Mouse (Mus musculus): ENCODE data around the gene Tyk2.
A peak's percentile ranks its signal among the peaks of the same experiment; 100 is the strongest.

Gene Tyk2

DNA sequence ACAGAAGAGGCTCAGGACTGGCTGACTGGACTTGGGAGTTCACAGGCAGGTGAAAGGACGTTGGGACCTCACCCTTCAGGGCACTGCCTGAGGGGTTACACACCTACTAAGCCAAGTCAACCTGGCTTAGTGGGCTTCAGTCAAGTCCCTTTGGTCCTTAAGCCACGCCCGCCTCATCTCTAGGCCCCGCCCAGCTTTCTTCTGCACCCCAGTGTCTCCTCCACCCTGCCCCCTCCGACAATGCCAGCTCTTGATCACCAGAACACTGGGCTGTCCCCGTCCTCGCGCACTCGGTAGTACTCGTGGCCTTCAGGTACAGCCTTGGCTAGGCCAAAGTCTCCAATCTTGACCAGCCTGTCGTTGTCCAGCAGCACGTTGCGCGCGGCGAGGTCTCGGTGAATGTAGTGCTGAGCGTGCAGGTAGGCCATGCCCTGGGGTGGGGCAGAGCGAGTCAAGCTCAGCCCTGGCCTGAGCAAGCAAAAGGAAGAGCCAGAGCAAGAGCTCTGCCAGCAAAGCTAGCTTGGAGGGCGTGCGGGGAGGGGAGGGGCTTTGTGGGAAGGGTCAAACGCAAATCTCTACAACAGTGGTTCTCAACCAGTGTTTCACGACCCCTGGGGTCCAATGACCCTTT, 23.3 kb downstream of the Tyk2 start:
- no peak for DNase-seq

GRCm38 (mm10) chr9:21105760-21106564, 25.1 kb downstream of the Tyk2 start:
- no peak for DNase-seq

DNA sequence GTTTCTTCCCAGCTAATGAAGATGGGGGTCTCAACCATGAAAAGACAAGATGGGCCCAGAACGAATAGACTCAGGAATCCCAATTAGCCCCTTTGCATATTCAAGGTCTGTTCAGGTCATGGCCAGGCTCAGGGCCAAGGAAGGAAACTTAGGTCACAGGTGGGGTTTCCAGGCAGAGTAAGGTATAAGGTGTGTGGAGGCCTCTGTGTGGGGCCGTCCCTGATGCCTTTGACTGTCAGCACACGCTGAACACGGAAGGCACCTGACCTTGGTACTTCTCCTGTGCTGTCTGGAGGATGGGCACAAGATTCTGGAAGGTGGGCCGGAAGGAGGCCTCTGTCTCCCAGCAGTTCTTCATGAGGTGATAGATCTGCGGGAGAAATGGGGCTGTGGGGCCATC, 26.2 kb downstream of the Tyk2 start:
- no peak for DNase-seq

GRCm38 (mm10) chr9:21102076-21102475, 29.0 kb downstream of the Tyk2 start:
- no peak for DNase-seq

DNA sequence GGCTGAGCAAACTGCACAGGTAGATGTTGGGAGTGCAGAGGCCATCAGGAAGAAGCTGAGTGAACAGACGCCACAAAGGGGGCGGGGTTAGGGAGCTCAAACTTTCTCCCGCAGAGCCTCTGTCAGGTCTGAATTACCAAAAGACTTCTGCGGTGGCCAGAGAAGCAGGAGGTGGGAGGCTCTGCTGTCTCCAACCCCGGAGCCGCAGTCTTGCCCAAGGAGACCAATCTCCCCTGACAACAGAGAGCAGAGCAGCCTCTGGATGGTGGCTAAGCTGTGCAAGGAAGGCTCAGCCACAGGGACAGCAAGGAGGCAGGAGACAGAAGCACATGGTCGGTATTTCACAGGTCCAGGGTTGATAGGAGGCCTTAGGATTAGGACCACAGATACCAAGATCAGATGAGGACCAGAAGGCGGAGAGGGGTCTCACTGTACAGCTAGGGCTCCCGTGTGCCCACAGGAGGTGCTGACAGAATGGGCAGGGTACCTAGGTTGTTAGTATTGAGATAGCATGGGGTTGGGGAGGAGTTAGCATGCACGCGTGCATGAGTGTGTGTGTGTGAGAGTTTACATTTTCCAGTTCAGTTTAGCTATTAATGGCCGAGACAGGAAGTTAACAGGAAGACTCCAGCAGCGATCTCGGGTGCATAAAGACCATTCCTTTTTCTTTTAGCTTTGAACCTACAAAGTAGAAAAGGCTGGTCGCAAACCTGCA, 30.4 kb downstream of the Tyk2 start:
- DNase-seq: no peak

DNA sequence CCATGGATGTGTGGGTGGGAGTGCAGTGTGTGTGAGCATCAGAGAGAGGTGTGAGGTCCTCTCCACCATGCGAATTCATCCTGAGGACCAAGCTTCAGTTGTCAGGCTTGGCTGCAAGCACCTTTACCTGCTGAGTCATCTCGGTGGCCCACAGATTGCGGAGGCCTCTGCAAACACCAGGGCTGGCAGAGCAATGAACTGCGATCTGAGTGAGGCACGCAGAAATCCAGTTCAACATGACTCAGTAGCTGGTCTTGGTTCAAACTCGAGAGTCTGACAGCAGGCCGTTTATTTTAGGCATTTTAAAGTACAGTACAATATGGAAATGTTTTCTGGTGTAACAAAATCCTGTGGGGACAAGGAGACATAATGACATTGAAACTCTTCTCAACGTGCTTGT, 33.2 kb downstream of the Tyk2 start:
- DNase-seq: no peak

GRCm38 (mm10) chr9:21095958-21096357, 35.1 kb downstream of the Tyk2 start:
- DNase-seq: no peak

DNA sequence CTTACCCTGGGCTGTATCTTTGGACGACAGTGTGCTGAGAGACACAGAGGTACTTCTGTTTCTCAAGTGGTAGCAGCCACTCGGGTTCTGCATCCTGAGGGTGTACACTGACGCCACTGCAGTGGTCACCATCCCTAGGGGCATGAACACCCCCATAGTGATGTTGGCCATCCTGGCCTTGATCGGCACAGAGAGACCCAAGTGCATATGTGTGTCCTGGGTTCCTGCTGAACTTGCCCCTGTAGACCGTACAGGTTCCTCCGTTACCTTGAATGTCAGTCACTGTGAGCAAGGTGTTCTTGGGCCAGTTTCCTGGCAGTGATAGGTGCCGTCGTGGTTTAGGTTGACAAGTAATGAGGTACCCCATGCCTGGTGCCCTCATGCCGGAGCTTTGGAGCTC, 37.6 kb downstream of the Tyk2 start:
- no peak for DNase-seq

DNA sequence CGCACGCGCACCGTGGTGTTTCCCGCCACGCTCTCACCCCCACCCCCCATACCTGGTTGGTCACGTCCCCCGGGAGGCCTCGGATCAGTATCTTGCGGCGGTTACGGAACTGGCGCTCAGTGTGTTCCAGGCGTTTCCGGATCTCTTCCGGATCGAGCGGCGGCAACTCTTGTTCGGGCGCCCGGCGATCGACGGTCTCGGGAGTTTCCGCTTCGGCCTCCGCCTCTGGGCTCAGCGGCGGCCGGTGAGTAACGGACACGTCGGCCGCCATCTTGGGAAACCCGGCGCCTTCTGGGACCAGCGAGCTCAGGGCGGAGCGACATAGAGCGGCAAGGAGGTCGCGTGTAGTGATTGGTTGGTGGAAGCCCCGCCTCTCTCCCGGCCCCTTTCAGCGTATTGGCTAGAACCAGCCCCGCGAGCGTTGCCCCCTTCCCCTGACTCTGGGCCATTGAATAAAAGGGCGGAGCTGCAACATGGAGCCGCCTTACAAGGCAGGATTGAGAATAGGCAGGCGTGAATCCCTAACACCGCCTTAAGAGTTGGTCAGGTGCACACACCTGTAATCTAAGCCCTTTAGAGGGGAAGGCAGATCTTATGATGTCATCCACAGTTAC, 39.2 kb downstream of the Tyk2 start, which contains the start of the genes Gm38431 and Raver1:
TSS of gene Gm38431 (minus strand) at position 291 of the 614 bp plus-strand sequence.
TSS of gene Raver1 (minus strand) at position 302 of the 614 bp plus-strand sequence.
- peak; percentile 98 to 99 for DNase-seq

DNA sequence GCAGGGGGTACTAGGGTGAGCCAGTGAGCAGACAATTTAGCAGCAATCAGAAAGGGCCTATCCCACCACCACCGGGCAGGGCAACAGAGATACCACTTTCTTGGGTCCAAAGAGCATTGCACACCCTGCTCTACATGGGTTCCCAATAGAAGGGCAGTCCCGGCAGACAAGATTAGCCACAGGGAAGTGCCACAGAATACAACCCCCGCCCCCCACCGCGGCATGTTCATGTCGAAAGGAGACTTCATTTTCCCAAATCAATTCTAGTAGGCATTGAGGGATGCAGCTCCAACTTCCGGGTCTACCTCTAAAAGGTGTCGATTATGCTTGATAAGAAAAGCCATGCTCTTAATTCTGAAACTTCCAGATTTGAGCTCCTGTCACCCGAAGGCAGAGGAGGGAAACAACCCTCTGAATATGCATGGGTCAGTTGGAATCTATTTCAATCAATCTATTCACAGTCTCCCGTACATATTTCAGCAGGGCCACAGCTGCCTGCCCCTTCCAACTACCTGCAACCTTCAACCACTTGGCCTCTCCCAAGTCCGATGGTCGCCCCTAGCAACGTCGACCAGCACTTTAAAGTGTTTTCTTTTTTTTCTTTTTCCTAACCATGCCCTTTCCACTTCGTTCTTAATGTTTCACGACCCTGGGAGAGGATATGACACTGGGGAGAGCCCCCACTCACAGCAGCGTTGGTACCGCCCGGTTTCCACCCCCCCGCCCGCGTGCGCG, 39.9 kb downstream of the Tyk2 start:
- no peak for DNase-seq

DNA sequence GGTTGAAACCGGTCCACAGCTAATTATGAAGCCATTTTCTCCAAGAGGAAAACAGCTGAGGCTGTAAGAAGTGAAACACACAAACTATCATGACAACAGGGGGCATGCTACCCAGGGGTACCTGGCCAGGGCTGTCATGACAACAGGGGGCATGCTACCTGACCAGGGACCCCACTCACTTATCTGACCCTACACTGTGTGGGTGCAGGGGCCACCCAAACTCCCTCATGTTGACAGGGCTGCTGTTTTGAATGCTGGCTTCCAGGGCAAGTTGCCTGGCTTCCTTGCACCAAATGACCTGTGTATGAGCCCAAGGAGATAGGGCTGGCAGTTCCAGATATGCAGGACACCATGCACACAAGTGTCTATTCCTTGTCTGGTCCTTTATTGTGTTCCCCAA, 40.5 kb downstream of the Tyk2 start:
- no peak for DNase-seq

- DNase-seq: no peak
Measured at GRCm38 (mm10) chr9:21083324-21083723, 47.7 kb downstream of the Tyk2 start.

DNA sequence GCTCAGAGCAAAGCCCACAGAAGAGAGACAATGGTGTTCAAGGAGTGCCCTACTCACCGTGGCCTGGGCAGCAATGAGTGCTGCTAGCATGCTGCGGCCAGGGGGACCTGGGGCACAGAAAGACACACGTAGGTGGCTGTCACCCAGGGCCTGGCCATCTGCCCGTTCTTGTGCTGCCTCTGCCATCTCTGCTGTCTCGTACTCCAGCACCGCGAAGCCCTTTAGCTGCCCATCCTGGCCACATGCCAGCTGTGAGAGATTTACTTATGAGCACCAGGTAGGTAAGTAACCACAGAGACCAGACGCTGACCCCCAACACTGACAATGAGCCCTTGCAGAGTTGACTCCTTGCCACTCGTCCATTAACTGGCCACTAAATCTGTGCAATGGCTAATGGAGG, 49.9 kb downstream of the Tyk2 start:
- no peak for DNase-seq

DNA sequence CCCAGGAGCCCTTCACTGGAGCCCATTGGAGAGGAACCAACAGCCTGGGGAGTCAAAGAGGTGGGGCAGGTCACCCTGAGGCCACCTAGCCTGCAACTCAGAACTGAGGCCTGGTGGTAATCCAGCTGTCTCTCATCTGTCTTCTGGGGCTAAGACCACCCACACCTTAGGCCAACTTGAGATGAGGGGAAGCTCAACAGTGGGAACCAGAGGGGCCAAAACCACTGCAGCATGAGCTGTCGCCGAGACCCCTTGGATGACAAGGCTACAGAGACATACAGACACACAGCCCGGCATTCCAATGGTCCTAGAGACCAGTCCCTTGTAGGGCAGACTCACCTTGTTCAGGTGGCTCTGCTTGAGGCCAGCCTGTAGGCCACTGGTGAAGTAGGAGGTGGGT, 55.4 kb downstream of the Tyk2 start:
- no peak for DNase-seq

GRCm38 (mm10) chr9:21074173-21074572, 56.9 kb downstream of the Tyk2 start:
- DNase-seq: no peak

DNA sequence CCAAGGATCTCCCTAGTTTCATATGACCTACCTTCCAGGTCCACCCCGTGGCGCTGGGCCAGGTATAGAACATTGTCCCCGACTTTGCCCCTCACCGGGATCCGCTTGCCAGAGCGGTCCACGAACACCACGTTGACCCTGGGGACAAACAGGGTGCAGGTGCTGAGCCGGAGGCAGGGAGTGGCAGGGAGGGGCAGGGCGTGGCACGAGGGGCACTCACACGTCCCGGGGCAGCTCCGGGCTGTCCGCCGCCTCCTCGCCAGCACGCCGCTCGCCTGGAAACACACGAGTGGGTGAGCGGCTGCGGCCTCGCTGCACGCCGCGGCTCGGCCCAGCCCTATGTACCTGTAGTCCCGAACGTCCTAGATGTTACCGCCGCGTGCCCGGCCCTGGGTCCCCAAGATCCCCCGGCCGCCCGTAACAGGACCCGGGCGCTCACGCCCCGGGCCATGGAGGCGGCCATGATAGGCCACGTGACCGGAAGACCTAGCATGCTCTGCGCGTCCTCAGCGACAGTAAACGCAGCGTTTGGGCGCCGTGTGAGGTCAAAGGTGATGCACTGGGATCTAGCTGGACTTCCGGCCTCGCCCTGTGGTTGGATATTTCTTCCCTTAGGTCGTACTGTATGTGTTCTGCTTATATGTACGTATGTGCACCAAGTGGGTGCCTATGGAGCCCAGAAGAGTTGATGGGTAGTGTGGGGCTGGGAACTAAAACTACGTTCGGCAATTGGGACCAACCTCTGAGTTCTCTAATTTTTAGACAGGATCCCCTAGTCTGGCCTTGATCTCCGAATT, 57.8 kb downstream of the Tyk2 start, which contains the start of the genes Gm49373 and Fdx1l:
TSS of gene Gm49373 (minus strand) at position 53 of the 797 bp plus-strand sequence.
TSS of gene Fdx1l (minus strand) at position 571 of the 797 bp plus-strand sequence.
- peak; percentile 93 to 96 for DNase-seq

DNA sequence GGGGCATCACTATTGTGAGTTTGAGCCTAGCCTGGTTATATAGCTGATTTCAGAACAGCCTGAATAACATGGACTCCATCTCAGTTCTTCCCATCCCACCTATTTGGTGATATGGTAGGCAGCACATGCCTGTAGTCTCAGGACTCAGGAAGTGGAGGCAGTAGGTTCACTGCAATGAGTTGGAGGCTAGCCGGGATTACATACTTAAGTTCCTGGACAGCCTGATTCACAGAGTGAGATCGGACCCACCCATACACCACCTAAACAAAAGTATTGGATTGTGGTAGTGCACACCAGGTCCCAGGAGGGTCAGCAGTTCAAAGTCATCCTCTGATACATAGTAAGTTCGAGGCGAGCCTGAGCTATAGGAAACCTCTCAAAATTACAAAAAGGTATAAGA, 58.4 kb downstream of the Tyk2 start:
- peak in 1 of 2 experiments; percentile 13 for DNase-seq

- DNase-seq: no peak
Measured at GRCm38 (mm10) chr9:21067006-21067684, 63.9 kb downstream of the Tyk2 start, which contains the start of gene Zglp1. Gene Zglp1, minus strand, starts transcription at chr9:21067093.

DNA sequence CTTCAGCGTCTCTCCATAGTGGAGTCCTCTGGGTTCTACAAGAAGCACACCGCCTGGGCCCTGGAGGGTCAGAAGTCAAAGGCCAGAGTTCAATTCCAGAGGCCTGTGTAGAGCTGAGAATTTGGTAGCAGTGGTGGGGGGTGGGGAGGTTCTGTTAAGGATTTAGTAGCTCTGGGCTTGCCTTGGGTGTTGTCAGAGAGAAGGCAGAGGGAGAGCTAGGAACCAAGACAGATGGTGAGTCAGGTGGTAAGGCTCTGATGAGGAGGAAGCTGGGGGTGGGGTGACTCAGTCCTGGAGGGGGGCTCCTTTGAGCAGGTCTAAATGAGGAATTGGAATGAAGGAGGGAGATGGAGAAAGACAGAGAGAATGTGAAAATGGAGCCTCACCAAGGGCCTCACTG, 68.1 kb downstream of the Tyk2 start:
- DNase-seq: no peak

Data from kidney, postnatal 4 days (tissue).